Mouse (Mus musculus): ENCODE results near the gene Zmat3. TPM values are rescaled to one million over a fixed set of nuclear protein-coding genes. Genes with fewer than 3 reads are reported as not detected.

The Zmat3 gene
- polyA plus RNA-seq (2017; shearing (Covaris generic)): 1.6 TPM

GRCm38 (mm10) chr3:32365546-32366245, at the start of gene Zmat3:
Zmat3 (minus strand) TSS chr3:32366014.

GRCm38 (mm10) chr3:32397461-32398174, 31.8 kb upstream of the Zmat3 start, which contains the start of gene Pik3ca:
Pik3ca (plus strand) TSS chr3:32397671.

Other genes starting within 250 kb of the Zmat3 start
- gene Pik3ca, start 31.7 kb upstream of the Zmat3 start, polyA plus RNA-seq (2017; shearing (Covaris generic)): 43.9 TPM
- not detected for gene Kcnmb3, start 126.2 kb upstream of the Zmat3 start, polyA plus RNA-seq (2017; shearing (Covaris generic))
- 77.1 TPM for gene Zfp639, start 144.2 kb upstream of the Zmat3 start, polyA plus RNA-seq (2017; shearing (Covaris generic))
- 18.3 TPM for gene Mfn1, start 163.5 kb upstream of the Zmat3 start, polyA plus RNA-seq (2017; shearing (Covaris generic))